Mouse (Mus musculus) frontal cortex, postnatal 36 days (tissue): ENCODE data around the gene Tmem245.

ENCODE experiments used
- DNase-seq, 2 experiments: peaks; one replicate each; pipeline ENCODE4 v3.0.0; 2022; ENCODE audit warnings: low spot score in 2 of 2

Tmem245 gene

GRCm38 (mm10) chr4:56946641-56947640, at the start of gene Tmem245:
TSS of gene Tmem245 (minus strand) at chr4:56947437.
- peak; percentile 89 to 94 for DNase-seq

GRCm38 (mm10) chr4:56993331-56993730, 46.1 kb upstream of the Tmem245 start:
- DNase-seq: no peak

- peak in 1 of 2 experiments; percentile 37 for DNase-seq
Observed at GRCm38 (mm10) chr4:56991951-56992350, 44.7 kb upstream of the Tmem245 start.

- peak; percentile 66 to 76 for DNase-seq
Observed at GRCm38 (mm10) chr4:56990215-56990584, 43.0 kb upstream of the Tmem245 start, which contains the start of gene Frrs1l. TSS of gene Frrs1l (minus strand) at chr4:56990391.

GRCm38 (mm10) chr4:56989431-56990214, 42.4 kb upstream of the Tmem245 start:
- peak; percentile 54 to 57 for DNase-seq

- peak; percentile 56 to 72 for DNase-seq
Observed at GRCm38 (mm10) chr4:56965586-56966179, 18.4 kb upstream of the Tmem245 start.

GRCm38 (mm10) chr4:56963687-56964086, 16.4 kb upstream of the Tmem245 start:
- DNase-seq: peak; percentile 45 to 83

GRCm38 (mm10) chr4:56961320-56961925, 14.2 kb upstream of the Tmem245 start:
- no peak for DNase-seq

GRCm38 (mm10) chr4:56957518-56957917, 10.3 kb upstream of the Tmem245 start:
- no peak for DNase-seq

- no peak for DNase-seq
Observed at GRCm38 (mm10) chr4:56953235-56953634, 6.0 kb upstream of the Tmem245 start.

- no peak for DNase-seq
Observed at GRCm38 (mm10) chr4:56951701-56952100, 4.5 kb upstream of the Tmem245 start.

GRCm38 (mm10) chr4:56949494-56949893, 2.3 kb upstream of the Tmem245 start:
- DNase-seq: no peak

- no peak for DNase-seq
Observed at GRCm38 (mm10) chr4:56946180-56946579, 1.1 kb downstream of the Tmem245 start.

GRCm38 (mm10) chr4:56944286-56944685, 3.0 kb downstream of the Tmem245 start:
- DNase-seq: no peak

- DNase-seq: no peak
Observed at GRCm38 (mm10) chr4:56943258-56943657, 4.0 kb downstream of the Tmem245 start.

GRCm38 (mm10) chr4:56942567-56942966, 4.7 kb downstream of the Tmem245 start:
- peak in 1 of 2 experiments; percentile 46 for DNase-seq

GRCm38 (mm10) chr4:56941481-56941880, 5.8 kb downstream of the Tmem245 start:
- DNase-seq: no peak

GRCm38 (mm10) chr4:56937136-56937535, 10.1 kb downstream of the Tmem245 start:
- no peak for DNase-seq

- no peak for DNase-seq
Observed at GRCm38 (mm10) chr4:56935327-56935726, 11.9 kb downstream of the Tmem245 start.

- DNase-seq: no peak
Observed at GRCm38 (mm10) chr4:56933154-56933553, 14.1 kb downstream of the Tmem245 start.

GRCm38 (mm10) chr4:56932096-56932495, 15.1 kb downstream of the Tmem245 start:
- DNase-seq: no peak
